Mouse (Mus musculus): ENCODE measurements around the gene Tmem256. TPM values are rescaled to one million over a fixed set of nuclear protein-coding genes. Genes with fewer than 3 reads are reported as not detected.

Gene Tmem256
- total RNA-seq, 2 experiments from 2014 or later: 113 to 114 TPM

GRCm38 (mm10) chr11:69823456-69823855, 14.9 kb upstream of the Tmem256 start:
- Histone ChIP-seq H3K27ac (no peak overlapping the region), H3K4me3 (no peak overlapping the region)
- no peak for TF ChIP-seq CTCF (conservative IDR thresholded peaks at IDR 0.05)
- DNase-seq (ENCODE audit: low spot score in 2 of 2): no peak

GRCm38 (mm10) chr11:69828832-69829231, 9.5 kb upstream of the Tmem256 start:
- TF ChIP-seq CTCF (conservative IDR thresholded peaks at IDR 0.05): no peak
- Histone ChIP-seq H3K27ac (no peak overlapping the region), H3K4me3 (no peak overlapping the region)
- no peak for DNase-seq (ENCODE audit: low spot score in 2 of 2)

- Histone ChIP-seq H3K27ac (peak overlapping the region; percentile 53; the same call in 1 of the 2 replicates), H3K4me3 (peak overlapping the region; percentile 79)
- TF ChIP-seq CTCF (conservative IDR thresholded peaks at IDR 0.05): no peak
- no peak for DNase-seq (ENCODE audit: low spot score in 2 of 2)
Observed at GRCm38 (mm10) chr11:69833554-69833953, 4.8 kb upstream of the Tmem256 start.

GRCm38 (mm10) chr11:69834001-69834549, 4.2 kb upstream of the Tmem256 start:
- Histone ChIP-seq H3K27ac (peak overlapping the region; percentile 53; the same call in 1 of the 2 replicates), H3K4me3 (peak overlapping the region; percentile 79)
- no peak for TF ChIP-seq CTCF (conservative IDR thresholded peaks at IDR 0.05)
- no peak for DNase-seq (ENCODE audit: low spot score in 2 of 2)

DNA sequence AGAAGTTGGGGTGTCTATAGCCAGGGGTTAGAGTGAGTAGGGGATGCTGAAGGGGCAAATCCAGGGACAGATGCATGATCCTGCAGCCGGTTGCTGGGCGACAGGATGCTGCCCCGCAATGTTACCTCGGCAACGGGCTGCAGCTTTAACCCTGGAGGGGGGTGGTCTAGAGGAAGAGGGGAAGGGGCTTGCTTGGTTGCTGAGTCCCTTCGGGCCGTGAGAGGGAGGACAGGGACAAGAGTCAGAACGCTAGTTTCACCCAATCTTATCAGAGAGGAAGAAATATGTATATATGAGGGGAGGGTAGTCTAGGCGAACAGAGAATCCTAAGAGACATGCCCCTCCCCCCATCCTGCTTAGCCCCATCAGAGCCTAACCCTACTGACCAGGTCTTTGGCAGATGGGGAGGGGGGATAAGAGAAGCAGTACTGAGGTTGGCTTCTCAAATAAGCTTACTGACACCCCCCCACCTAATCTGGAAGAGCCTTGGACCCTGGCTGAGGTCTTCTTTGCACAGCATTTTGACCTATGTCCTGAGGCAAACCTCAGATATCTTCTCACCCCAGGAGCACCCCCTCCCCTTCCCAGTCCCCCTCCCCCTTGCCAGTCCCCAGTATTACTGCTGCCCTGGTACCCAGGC, 2.9 kb upstream of the Tmem256 start:
- no peak for DNase-seq (ENCODE audit: low spot score in 2 of 2)
- no peak for TF ChIP-seq CTCF (conservative IDR thresholded peaks at IDR 0.05)
- H3K4me3 ChIP-seq: peak overlapping the region; percentile 79
- peak overlapping the region; percentile 53 for H3K27ac ChIP-seq

- H3K4me3 ChIP-seq: peak overlapping the region; percentile 79
- H3K27ac ChIP-seq: peak overlapping the region; percentile 95; the same call in 1 of the 2 replicates
- no peak for TF ChIP-seq CTCF (conservative IDR thresholded peaks at IDR 0.05)
- no peak for DNase-seq (ENCODE audit: low spot score in 2 of 2)
Observed at GRCm38 (mm10) chr11:69835966-69836335, 2.4 kb upstream of the Tmem256 start.

- DNase-seq (ENCODE audit: low spot score in 2 of 2): peak; percentile 25 to 52
- H3K4me3 ChIP-seq: peak overlapping the region; percentile 79
- 0 out of 2 replicates have a peak, but pooled peaks have one; percentile 2 for TF ChIP-seq CTCF (conservative IDR thresholded peaks at IDR 0.05)
- peak overlapping the region; percentile 95 for H3K27ac ChIP-seq
Observed at GRCm38 (mm10) chr11:69836703-69837576, 1.4 kb upstream of the Tmem256 start.

GRCm38 (mm10) chr11:69837604-69837951, 736 bp upstream of the Tmem256 start, which contains the start of gene Nlgn2:
TSS of gene Nlgn2 (minus strand) at chr11:69837784.
- H3K4me3 ChIP-seq: peak within 1 kb of the TSS; percentile 79
- peak; percentile 44 for TF ChIP-seq CTCF (conservative IDR thresholded peaks at IDR 0.05)
- H3K27ac ChIP-seq: peak within 1 kb of the TSS; percentile 95
- DNase-seq (ENCODE audit: low spot score in 2 of 2): no peak

DNA sequence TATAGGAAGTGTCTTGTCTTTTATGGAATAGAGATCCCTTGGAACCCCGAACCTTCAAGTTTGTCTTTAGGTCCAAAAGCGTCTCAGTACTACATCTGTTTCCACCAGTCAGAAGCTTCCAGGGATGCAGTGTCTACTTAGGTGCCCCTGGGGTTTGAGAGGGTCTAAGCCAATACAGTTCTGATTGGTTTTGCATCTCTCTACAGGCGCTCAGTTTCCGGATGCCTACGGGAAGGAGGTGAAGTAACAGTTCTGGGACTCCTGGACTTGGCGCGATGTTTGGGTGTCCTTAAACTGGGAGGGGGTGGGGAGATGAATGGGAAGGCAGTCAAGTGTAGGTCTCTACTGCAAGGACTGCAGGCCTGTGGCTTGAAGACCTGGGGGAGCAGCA, 395 bp downstream of the Tmem256 start:
- Histone ChIP-seq H3K4me3 (peak overlapping the region; percentile 79), H3K27ac (peak overlapping the region; percentile 95)
- DNase-seq (ENCODE audit: low spot score in 2 of 2): no peak
- TF ChIP-seq CTCF (conservative IDR thresholded peaks at IDR 0.05): no peak

DNA sequence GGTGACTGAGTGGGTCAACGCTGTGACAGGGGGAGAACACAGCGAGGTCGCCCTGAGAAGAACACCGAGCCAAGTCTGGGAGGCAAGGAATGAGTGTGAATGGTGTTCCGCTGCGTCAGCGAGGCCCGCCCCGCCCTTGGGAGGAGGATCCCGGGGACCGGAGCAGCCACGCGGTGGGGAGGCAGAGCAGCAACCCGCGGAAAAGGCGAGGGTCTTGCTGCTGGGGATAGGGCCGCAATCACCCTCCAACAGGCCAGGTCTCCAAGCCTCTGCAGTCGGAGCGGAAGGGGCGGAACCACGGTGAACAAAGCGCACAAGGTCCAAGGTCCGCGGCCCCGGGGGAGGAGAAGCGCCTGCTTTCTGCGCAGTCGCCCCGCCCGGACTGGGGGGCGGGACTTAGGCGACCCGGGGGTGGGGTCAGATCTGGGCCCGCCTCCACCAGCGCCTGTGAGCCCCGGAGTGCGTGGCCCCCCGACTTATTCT, 7.9 kb downstream of the Tmem256 start, which contains the start of gene Plscr3:
Gene Plscr3 (plus strand): TSS at position 179 of the 483 bp plus-strand sequence.
- TF ChIP-seq CTCF (conservative IDR thresholded peaks at IDR 0.05): no peak; the same call in 1 of the 2 replicates
- DNase-seq (ENCODE audit: low spot score in 2 of 2): peak; percentile 84 to 87
- Histone ChIP-seq H3K4me3 (peak within 1 kb of the TSS; percentile 96), H3K27ac (peak within 1 kb of the TSS; percentile 92)

- H3K4me3 ChIP-seq: peak overlapping the region; percentile 96
- TF ChIP-seq CTCF (conservative IDR thresholded peaks at IDR 0.05): no peak
- peak overlapping the region; percentile 92 for H3K27ac ChIP-seq
- no peak for DNase-seq (ENCODE audit: low spot score in 2 of 2)
Observed at GRCm38 (mm10) chr11:69846738-69847688, 8.7 kb downstream of the Tmem256 start.

DNA sequence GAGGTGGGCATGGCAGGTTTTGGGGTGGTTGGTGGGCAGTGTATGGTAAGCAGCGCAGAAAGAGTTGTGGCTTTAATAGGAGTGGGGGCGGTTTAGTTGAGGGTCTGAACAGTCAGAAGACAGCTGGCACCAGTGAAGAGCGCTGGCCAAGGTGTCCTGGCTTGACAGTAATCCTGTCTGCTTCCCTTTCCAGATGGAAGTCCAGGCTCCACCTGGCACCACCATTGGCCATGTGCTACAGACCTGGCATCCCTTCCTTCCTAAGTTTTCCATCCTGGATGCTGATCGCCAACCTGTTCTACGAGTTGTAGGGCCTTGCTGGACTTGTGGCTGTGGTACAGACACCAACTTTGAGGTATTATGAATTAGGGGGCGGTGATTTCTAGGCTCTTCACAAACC, 9.7 kb downstream of the Tmem256 start:
- H3K27ac ChIP-seq: no peak overlapping the region
- TF ChIP-seq CTCF (conservative IDR thresholded peaks at IDR 0.05): no peak
- H3K4me3 ChIP-seq: no peak overlapping the region
- no peak for DNase-seq (ENCODE audit: low spot score in 2 of 2)
